Mouse (Mus musculus): ENCODE results near the gene Cblb.

The Cblb gene

GRCm38 (mm10) chr16:52040937-52041336 is 9.9 kb downstream of the Cblb start:
- no peak for DNase-seq

GRCm38 (mm10) chr16:52042667-52043379 is 11.8 kb downstream of the Cblb start:
- DNase-seq: no peak

GRCm38 (mm10) chr16:52043380-52044117 is 12.5 kb downstream of the Cblb start:
- DNase-seq: no peak

- DNase-seq: no peak
Observed at GRCm38 (mm10) chr16:52044518-52044917, 13.5 kb downstream of the Cblb start.

- DNase-seq: no peak
Observed at GRCm38 (mm10) chr16:52044985-52045384, 14.0 kb downstream of the Cblb start.

- DNase-seq: no peak
Observed at GRCm38 (mm10) chr16:52046464-52046863, 15.4 kb downstream of the Cblb start.

- no peak for DNase-seq
Observed at GRCm38 (mm10) chr16:52051106-52051505, 20.1 kb downstream of the Cblb start.

- no peak for DNase-seq
Observed at GRCm38 (mm10) chr16:52052734-52053133, 21.7 kb downstream of the Cblb start.

- no peak for DNase-seq
Observed at GRCm38 (mm10) chr16:52055236-52055635, 24.2 kb downstream of the Cblb start.

- no peak for DNase-seq
Observed at GRCm38 (mm10) chr16:52056164-52056563, 25.1 kb downstream of the Cblb start.

GRCm38 (mm10) chr16:52057335-52057734 is 26.3 kb downstream of the Cblb start:
- no peak for DNase-seq

- no peak for DNase-seq
Observed at GRCm38 (mm10) chr16:52059535-52059934, 28.5 kb downstream of the Cblb start.

- peak; percentile 76 to 85 for DNase-seq
Observed at GRCm38 (mm10) chr16:52060100-52060719, 29.2 kb downstream of the Cblb start.

- DNase-seq: no peak
Observed at GRCm38 (mm10) chr16:52061015-52061481, 30.0 kb downstream of the Cblb start.

- DNase-seq: no peak
Observed at GRCm38 (mm10) chr16:52064309-52065105, 33.5 kb downstream of the Cblb start.

- no peak for DNase-seq
Observed at GRCm38 (mm10) chr16:52067632-52068516, 36.8 kb downstream of the Cblb start.

- DNase-seq: no peak
Observed at GRCm38 (mm10) chr16:52068517-52068874, 37.5 kb downstream of the Cblb start.

- DNase-seq: no peak
Observed at GRCm38 (mm10) chr16:52069648-52070047, 38.6 kb downstream of the Cblb start.

GRCm38 (mm10) chr16:52070128-52070527 is 39.1 kb downstream of the Cblb start:
- DNase-seq: no peak

- no peak for DNase-seq
Observed at GRCm38 (mm10) chr16:52071290-52071689, 40.3 kb downstream of the Cblb start.

GRCm38 (mm10) chr16:52071766-52072209 is 40.8 kb downstream of the Cblb start:
- DNase-seq: no peak

- no peak for DNase-seq
Observed at GRCm38 (mm10) chr16:52076652-52077051, 45.6 kb downstream of the Cblb start.

Data from thymus, postnatal 36 days (tissue).